Mouse (Mus musculus) gastrocnemius, adult 2 months (tissue): ENCODE results near the gene Ets1. TPM values are rescaled to one million over a fixed set of nuclear protein-coding genes. Genes with fewer than 3 reads are reported as not detected.

Experiments used
- DNase-seq: peaks from one replicate; pipeline ENCODE4 v3.0.0; 2022
- H3K27ac ChIP-seq: fragments of 200-600 bp; 2 replicates; pipeline ENCODE4 v1.8.1; 2022; ENCODE audit warnings: mild to moderate bottlenecking
- H3K4me3 ChIP-seq: fragments of 200-600 bp; 2 replicates; pipeline ENCODE4 v1.8.1; 2022; ENCODE audit warnings: mild to moderate bottlenecking, moderate library complexity
- CTCF ChIP-seq: fragments of 200-600 bp; IDR thresholded peaks from 2 replicates; pipeline ENCODE4 v1.8.1; 2022; ENCODE audit warnings: antibody characterized with exemption, mild to moderate bottlenecking, moderate library complexity
- intact Hi-C: fragments of 180-260 bp; cut with DNase I; formaldehyde crosslinking; loops from one replicate; pipeline ENCODE4 v1.15.1; 2025
- total RNA-seq, 2 experiments: library from RNA; stranded (reverse); gene quantifications; 2 replicates each; pipeline ENCODE4 v1.2.3; 2021

The Ets1 gene
- total RNA-seq, 2 experiments from 2014 or later, result 11.6 to 11.7 TPM

DNA sequence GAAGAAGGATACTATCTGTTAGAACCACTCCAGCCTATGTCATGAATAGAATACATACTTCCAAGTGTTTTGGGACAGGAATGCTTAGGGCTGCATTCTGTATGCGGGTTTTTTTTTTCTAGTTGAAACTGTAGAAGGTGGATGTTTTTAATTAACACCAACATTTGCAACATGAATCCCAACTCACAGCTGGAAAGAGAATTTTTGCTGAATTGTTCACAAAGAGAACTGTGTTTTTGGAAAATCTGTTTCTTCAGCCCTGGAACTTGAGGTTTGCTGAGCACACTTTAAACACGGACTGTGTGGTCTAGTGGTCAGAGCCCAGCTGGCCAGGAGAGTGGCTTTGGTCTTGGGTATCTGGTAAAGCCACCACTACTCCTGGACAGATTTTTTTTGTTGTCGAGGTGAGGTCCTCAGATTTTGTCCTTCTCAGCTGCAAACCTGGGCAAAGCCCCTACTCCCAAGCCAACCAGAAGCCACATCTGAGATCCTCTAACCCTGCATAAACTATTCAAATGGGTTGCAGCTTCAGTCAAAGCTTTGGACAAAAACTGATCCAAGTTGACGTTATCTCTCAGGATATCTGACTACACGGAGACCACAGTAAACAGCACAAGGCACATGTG, 122.4 kb downstream of the Ets1 start:
- no peak for TF ChIP-seq CTCF
- H3K4me3 ChIP-seq, result no peak overlapping the region
- DNase-seq, result no peak
- no peak overlapping the region for H3K27ac ChIP-seq
- intact Hi-C loops, result no loop called here

DNA sequence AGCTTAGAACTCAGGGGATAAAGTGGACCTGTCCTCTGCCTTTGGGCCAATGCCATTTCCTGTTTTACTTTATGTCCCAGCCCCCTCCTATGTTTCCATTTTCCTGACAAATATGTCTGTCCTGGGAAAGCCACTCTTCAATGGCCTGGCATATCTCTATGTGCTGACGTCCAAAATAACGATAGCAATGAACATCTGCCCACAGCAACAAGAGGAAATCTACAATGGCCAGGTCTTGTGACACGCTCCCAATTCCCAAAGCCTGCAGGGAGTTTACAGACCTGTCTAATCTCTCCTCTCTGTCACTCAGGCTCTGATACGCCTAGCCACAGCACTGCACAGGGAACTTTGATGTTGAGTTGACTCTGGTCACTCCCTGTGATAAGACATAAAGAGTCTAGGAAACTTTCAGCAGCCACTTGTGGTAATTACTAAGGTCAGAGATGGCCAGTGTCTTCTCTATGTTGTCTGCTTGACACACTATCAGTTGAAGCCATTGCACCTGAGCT, 124.7 kb downstream of the Ets1 start:
- Histone ChIP-seq H3K27ac (peak overlapping the region; percentile 33), H3K4me3 (no peak overlapping the region)
- DNase-seq, result no peak
- intact Hi-C loops, result no loop called here
- no peak for TF ChIP-seq CTCF

DNA sequence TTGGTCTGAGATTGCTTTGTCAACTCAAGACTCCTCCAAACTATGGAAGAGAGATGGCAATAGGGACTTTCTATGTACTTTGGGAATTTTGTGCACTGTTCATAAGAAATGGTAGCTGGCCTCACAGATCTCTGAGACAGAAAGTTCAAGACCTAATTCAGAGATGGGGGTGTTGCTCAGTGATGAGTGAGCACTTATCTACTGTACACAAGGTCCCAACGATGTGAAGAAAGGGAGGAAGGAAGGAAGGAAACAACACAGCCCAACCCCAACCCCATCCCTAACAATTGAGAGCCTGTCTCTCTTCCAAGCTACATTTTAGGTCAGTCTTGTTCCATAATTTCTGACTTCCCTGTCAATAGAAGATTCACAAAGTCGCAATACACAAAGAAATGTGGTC, 125.3 kb downstream of the Ets1 start:
- intact Hi-C loops, result no loop called here
- H3K4me3 ChIP-seq, result no peak overlapping the region
- TF ChIP-seq CTCF, result no peak
- H3K27ac ChIP-seq, result peak overlapping the region; percentile 33
- no peak for DNase-seq

DNA sequence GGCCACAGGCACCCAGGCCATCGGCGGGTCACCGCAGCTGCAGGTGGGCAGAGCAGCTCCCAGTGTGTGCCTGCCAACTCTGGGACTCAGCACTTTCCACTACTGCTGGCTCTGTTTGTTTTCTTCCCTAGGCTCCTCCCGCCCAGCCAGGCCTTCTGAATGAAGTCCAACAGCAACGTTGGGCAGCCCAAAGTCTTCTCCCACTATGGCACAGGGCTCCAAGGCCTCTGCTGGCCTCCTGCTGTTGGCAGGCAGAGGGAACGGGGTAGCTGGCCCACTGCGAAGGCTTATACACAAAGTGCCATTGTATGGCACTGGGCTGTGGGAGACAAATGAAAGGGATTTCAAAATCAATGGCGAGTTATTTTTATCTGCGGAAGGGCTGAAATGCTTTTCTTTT, 128.4 kb downstream of the Ets1 start:
- TF ChIP-seq CTCF, result no peak
- peak; percentile 45 for DNase-seq
- Histone ChIP-seq H3K4me3 (no peak overlapping the region), H3K27ac (no peak overlapping the region; the same call in 1 of the 2 replicates)
- intact Hi-C loops, result no loop called here

DNA sequence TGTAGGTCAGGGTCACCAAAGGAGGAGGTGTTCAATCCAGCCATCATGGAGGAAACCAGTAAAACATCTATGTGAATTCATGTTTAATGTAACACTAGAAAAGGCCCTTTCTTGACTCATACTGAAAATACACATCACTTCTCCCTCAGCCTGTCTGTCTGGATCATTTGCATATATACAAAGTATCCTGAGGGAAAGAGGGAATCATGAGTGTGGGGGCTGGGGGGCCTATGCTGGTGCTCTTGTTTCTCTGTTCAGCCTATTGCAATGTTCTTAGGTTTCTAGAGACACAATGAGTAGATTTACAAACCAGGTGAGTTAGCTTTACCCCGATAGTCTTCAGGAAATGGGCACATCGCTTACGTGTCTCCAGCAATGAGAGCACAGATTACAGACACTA, 129.1 kb downstream of the Ets1 start:
- no peak for TF ChIP-seq CTCF
- H3K4me3 ChIP-seq, result no peak overlapping the region
- intact Hi-C loops, result no loop called here

DNA sequence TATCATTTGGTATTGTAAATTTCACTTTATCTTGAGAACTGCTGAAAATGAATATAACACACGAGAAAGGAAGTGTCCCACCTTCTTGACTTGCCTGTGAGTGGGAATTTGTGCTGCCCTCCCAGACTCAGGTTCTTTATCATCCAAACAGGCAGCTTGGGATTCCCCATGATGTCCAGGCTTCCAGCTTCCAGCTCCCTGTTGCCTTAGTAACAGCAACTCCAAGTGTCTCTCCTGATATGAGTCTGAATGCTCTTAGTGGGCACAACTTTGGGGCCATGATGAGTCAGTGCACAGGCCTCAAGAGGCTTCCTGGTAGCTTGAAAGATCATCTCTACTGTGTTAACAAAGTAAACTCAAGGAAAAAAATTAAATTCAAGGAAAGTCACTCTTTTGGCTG, 142.8 kb downstream of the Ets1 start:
- Histone ChIP-seq H3K4me3 (no peak overlapping the region), H3K27ac (no peak overlapping the region)
- intact Hi-C loops, result no loop called here
- no peak for DNase-seq
- no peak for TF ChIP-seq CTCF

More for the DNA sequence above, 129.1 kb downstream of the Ets1 start:
- no peak for DNase-seq
- H3K27ac ChIP-seq, result no peak overlapping the region

DNA sequence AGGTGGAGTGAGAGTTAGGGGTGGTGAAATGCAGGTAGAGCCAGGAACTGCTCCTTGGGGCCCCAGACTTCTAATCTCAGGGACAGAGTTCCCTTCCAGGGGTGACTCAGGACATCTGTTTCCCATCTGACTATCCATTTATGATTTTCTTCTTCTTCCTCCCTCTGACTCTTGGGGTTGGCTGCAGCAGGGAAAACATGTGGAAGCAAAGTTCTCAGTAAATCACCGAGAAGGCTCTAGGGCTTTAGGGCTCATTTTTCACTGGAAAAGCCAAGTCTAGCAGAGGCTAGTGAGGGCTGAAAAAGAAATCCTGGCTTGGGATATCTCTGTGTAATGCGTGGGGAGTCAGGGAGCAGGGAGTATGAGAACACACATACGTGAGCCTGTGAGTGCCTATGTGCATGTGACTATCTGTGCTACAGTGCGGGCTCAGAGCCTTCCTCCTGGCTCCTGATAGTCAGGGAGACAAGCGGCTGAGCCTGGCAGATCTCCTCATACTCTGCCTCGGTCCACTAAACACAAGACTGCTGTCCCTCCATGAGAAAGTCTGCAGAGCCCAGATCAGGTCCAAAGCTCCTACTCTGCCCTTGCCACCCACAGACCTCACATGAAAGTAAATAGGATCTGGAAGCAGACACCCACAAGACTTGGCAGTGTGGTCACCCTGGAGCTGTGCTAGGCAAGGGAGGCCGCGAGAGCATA, 146.5 kb downstream of the Ets1 start:
- peak overlapping the region; percentile 67 for H3K27ac ChIP-seq
- no peak overlapping the region for H3K4me3 ChIP-seq
- TF ChIP-seq CTCF, result no peak
- intact Hi-C loops, result loop anchor here (5.0 kb wide), 1 partner anchor 110 kb away; no protein-coding TSS in a partner anchor
- peak; percentile 49 for DNase-seq

DNA sequence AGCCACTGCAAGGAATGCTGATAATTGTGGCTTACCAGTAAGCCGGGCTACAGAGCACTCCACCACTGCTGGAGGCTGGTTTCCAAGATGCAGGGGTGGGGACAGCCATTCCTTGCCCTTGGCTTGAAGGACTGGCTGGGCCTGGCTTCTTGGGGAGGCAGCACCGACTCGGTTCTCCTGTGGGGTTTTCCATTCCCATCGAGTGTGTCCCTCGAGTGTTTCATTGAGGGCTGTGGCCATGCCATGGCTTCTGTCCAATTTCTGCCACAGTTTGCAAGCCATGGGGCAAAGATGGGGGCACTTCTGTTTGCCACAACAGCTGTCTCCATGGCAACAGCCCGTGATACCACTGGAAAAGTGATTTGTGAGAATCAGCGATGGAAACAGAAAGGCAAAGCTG, 151.1 kb downstream of the Ets1 start:
- Histone ChIP-seq H3K4me3 (peak overlapping the region; percentile 36), H3K27ac (peak overlapping the region; percentile 74)
- DNase-seq, result peak; percentile 71
- intact Hi-C loops, result loop anchor here (1.0 kb wide), 2 partner anchors 55 to 91 kb away; no protein-coding TSS in a partner anchor
- TF ChIP-seq CTCF, result no peak

DNA sequence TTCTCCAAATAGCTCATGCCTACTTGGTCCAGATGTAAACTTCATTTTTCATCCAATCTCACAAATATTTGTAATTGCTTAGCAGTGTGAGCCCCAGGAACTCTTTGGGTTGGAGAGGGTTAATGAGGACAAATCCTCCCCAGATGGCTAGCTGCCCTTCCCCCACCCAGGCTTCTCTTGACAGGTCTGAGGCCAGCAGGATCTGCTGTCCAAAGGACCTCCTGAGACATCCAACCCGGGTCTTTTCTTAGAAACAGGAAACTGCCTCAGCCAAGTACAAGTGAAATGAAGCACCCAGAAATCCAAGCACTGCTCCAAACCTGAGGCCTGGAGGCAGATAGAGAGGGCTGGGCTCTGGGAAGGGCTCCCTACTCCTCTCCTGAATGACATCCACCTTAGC, 151.6 kb downstream of the Ets1 start:
- intact Hi-C loops, result loop anchor here (1.0 kb wide), 2 partner anchors 55 to 91 kb away; no protein-coding TSS in a partner anchor
- H3K27ac ChIP-seq, result peak overlapping the region; percentile 74
- no peak for TF ChIP-seq CTCF

DNA sequence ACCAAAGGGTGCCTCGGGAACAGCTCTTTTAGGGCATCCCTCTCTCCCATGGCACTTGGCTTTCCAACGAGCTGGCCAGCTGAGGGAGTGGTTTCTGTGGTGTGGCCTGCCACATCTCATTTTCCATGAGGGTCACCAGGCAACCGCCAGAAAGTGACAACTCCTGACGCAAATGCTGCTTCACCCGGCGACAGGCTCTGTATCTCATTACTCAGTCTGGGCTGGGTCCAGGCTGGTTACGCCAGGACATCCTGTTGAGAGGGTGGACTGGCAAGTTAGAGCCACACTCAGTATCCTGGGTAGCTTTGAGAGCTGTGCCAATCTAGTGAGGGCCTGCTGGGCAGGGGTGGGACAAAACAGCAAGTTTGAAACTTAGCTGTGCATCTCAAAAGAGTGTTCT, 153.3 kb downstream of the Ets1 start:
- no peak overlapping the region; the same call in 1 of the 2 replicates for H3K4me3 ChIP-seq
- intact Hi-C loops, result no loop called here
- no peak for TF ChIP-seq CTCF
- H3K27ac ChIP-seq, result peak overlapping the region; percentile 74
- DNase-seq, result peak; percentile 93

More for the DNA sequence above, 151.6 kb downstream of the Ets1 start:
- peak overlapping the region; percentile 36 for H3K4me3 ChIP-seq
- peak; percentile 91 for DNase-seq

DNA sequence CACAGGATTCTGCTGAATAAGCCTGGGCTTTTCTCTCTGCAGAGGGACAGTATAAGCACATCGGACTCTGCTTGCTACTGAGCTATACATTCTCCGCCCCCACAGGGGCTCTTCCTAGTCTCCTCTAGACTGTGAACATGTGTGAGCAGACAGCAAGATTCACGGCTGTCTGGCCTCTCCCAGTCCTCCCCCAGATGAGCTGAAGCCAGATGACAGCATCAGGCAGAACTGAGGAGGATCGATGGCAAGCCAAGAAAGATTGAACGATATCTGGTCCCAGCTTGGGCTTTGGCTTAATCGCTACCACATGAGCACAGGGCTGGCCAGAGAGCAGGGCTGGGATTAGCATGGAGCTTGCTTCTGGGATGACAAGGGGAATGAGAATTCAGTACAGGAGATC, 155.7 kb downstream of the Ets1 start:
- H3K4me3 ChIP-seq, result no peak overlapping the region
- H3K27ac ChIP-seq, result peak overlapping the region; percentile 51; the same call in 1 of the 2 replicates
- intact Hi-C loops, result no loop called here
- TF ChIP-seq CTCF, result no peak
- peak; percentile 71 for DNase-seq

DNA sequence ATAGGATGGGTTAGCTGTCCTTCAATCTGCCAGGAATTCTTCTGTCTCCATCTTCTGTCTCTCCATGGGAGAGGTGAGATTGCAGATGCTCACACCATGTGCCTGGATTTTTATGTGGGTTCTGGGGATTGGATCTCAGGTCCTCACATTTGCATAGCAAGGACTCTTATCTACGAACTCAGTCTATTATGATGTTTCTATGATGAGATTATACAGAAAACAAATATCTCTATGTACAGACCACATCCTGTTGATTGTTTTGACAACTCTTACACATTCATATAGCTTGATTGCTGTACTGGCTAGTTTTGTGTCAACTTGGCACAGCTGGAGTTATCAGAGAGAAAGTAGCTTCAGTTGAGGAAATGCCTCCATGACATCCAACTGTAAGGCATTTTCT, 162.2 kb downstream of the Ets1 start:
- intact Hi-C loops, result no loop called here
- TF ChIP-seq CTCF, result no peak
- no peak overlapping the region for H3K4me3 ChIP-seq
- H3K27ac ChIP-seq, result no peak overlapping the region
- no peak for DNase-seq

DNA sequence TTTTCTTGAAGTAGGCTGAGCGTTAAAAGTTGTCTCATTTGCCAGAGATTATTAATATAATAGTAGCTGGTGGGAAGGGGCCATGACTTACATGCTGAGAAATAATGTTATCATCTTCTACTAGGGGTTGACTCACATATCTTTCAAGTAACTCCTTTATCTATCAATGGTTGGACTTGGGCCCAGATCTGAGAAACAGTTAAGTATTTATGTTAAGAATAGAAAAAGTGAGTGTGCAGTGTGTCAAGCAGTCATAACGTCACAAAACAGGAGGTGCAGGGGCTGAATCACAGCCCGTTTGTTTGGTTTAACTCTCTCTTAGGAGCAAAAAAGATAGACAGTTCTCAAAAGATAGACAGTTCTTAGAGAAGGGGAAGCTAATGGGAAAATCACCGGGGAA, 170.1 kb downstream of the Ets1 start:
- TF ChIP-seq CTCF, result no peak
- DNase-seq, result no peak
- H3K4me3 ChIP-seq, result no peak overlapping the region
- intact Hi-C loops, result no loop called here
- H3K27ac ChIP-seq, result no peak overlapping the region

Other genes with a start within 250 kb of the Ets1 start
- gene Fli1, start 93.4 kb upstream of the Ets1 start, total RNA-seq, result 1 to 10 TPM; 7.9 to 8.5 TPM